Mouse (Mus musculus): ENCODE data around the gene Sez6l. TPM values are rescaled to one million over a fixed set of nuclear protein-coding genes. Genes with fewer than 3 reads are reported as not detected.

The Sez6l gene
- polyA plus RNA-seq, 1 experiment from 2014 or later = 0.82 TPM

GRCm38 (mm10) chr5:112470144-112470543, 106.8 kb downstream of the Sez6l start:
- Histone ChIP-seq H3K36me3 (ENCODE audit: control insufficient read depth, insufficient read depth, low read length) (no peaks in the 10 kb centered on the region), H3K27me3 (replicated peaks; ENCODE audit: control insufficient read depth, insufficient read depth, low read length) (no peaks in the 10 kb centered on the region), H3K9me3 (ENCODE audit: control insufficient read depth, low read length) (no peaks in the 10 kb centered on the region), H3K4me1 (ENCODE audit: control insufficient read depth, insufficient read depth, low read length) (0 out of 2 replicates have a peak, but pooled peaks cover 5% of the 10 kb centered on the region), H3K4me3 (ENCODE audit: low read depth, low read length) (no peak overlapping the region), H3K9ac (ENCODE audit: low read depth, low read length) (no peak overlapping the region), H3K27ac (replicated peaks; ENCODE audit: low read depth, low read length) (no peak overlapping the region), H3K4me2 (ENCODE audit: low read depth, low read length) (no peak overlapping the region)
- peak; percentile 26 for DNase-seq (ENCODE audit: low spot score)
- WGBS = 70% methylated on average over 6 of the region's 6 CpGs
- no peak for ATAC-seq (ENCODE audit: low read depth)

GRCm38 (mm10) chr5:112468986-112469581, 107.9 kb downstream of the Sez6l start:
- Histone ChIP-seq H3K4me2 (ENCODE audit: low read depth, low read length) (no peak overlapping the region), H3K27me3 (replicated peaks; ENCODE audit: control insufficient read depth, insufficient read depth, low read length) (no peaks in the 10 kb centered on the region), H3K4me1 (ENCODE audit: control insufficient read depth, insufficient read depth, low read length) (0 out of 2 replicates have a peak, but pooled peaks cover 5% of the 10 kb centered on the region), H3K9ac (ENCODE audit: low read depth, low read length) (no peak overlapping the region), H3K27ac (replicated peaks; ENCODE audit: low read depth, low read length) (no peak overlapping the region), H3K36me3 (ENCODE audit: control insufficient read depth, insufficient read depth, low read length) (no peaks in the 10 kb centered on the region), H3K9me3 (ENCODE audit: control insufficient read depth, low read length) (no peaks in the 10 kb centered on the region), H3K4me3 (ENCODE audit: low read depth, low read length) (no peak overlapping the region)
- DNase-seq (ENCODE audit: low spot score) (no peak), ATAC-seq (ENCODE audit: low read depth) (no peak)
- WGBS = 83% methylated on average over 4 of the region's 4 CpGs

GRCm38 (mm10) chr5:112466331-112466730, 110.7 kb downstream of the Sez6l start:
- ATAC-seq (ENCODE audit: low read depth) = no peak
- H3K36me3 ChIP-seq (ENCODE audit: control insufficient read depth, insufficient read depth, low read length) = no peaks in the 10 kb centered on the region
- H3K4me2 ChIP-seq (ENCODE audit: low read depth, low read length) = no peak overlapping the region
- H3K27ac ChIP-seq (replicated peaks; ENCODE audit: low read depth, low read length) = no peak overlapping the region
- H3K27me3 ChIP-seq (replicated peaks; ENCODE audit: control insufficient read depth, insufficient read depth, low read length) = no peaks in the 10 kb centered on the region
- WGBS = 42% methylated on average over 6 of the region's 6 CpGs
- H3K4me1 ChIP-seq (ENCODE audit: control insufficient read depth, insufficient read depth, low read length) = 0 out of 2 replicates have a peak, but pooled peaks cover 5% of the 10 kb centered on the region
- H3K4me3 ChIP-seq (ENCODE audit: low read depth, low read length) = no peak overlapping the region
- peak; percentile 65 for DNase-seq (ENCODE audit: low spot score)
- no peaks in the 10 kb centered on the region for H3K9me3 ChIP-seq (ENCODE audit: control insufficient read depth, low read length)
- no peak overlapping the region for H3K9ac ChIP-seq (ENCODE audit: low read depth, low read length)

DNA sequence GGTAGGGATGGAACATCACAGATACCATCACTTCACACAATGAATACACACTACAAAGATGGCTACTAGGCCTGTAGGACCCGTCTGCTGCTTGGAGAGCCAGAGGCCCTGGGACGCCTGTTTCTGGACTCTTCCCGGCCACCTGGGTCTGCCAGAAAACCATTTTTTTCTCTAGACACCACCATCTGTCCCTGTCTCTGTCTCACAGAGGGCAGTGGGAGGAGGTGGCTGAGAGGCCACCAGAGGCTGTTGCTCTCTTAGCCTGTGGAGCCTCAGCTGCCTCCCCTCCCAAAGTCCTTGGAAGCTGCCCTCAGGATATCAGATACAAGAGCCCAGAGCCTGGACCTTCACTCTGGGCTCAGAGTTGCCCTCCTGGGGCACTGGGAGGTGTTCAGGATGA, 117.1 kb downstream of the Sez6l start:
- no peak overlapping the region for H3K4me2 ChIP-seq (ENCODE audit: low read depth, low read length)
- no peak overlapping the region for H3K27ac ChIP-seq (replicated peaks; ENCODE audit: low read depth, low read length)
- ATAC-seq (ENCODE audit: low read depth) (no peak), DNase-seq (ENCODE audit: low spot score) (no peak)
- H3K36me3 ChIP-seq (ENCODE audit: control insufficient read depth, insufficient read depth, low read length) = no peaks in the 10 kb centered on the region
- 67% methylated on average over 3 of the region's 3 CpGs for WGBS
- no peaks in the 10 kb centered on the region for H3K9me3 ChIP-seq (ENCODE audit: control insufficient read depth, low read length)
- no peak overlapping the region for H3K4me3 ChIP-seq (ENCODE audit: low read depth, low read length)
- H3K27me3 ChIP-seq (replicated peaks; ENCODE audit: control insufficient read depth, insufficient read depth, low read length) = no peaks in the 10 kb centered on the region
- no peak overlapping the region for H3K9ac ChIP-seq (ENCODE audit: low read depth, low read length)
- no peaks in the 10 kb centered on the region for H3K4me1 ChIP-seq (ENCODE audit: control insufficient read depth, insufficient read depth, low read length)

DNA sequence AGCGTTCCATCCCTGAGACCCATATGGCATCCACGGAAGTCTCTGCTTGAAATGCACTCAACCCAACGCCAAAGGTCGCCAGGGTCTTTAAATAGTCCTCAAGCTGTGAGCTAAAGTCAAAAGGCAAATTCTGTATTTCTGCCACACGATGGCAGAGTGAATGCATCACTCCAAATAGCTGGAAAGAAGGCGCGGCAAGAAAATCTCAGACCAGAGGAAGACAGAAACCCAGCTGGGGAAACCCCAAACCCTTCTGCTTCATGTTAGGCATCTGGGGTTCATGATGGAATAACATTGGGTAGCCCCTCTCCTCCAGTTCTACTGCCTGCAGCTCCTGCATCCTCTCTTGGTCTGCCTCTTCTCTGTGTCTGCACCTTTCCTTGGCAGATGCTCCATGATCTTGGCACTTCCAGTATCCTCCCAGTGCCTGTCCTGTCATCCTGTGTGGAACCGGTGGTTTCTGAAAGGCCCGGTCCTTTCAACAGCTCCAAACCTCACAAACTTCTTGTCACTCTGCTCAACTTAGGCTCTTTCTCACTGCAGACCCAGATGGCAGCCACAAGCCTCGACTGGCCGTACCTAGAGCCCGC, 121.9 kb downstream of the Sez6l start:
- H3K36me3 ChIP-seq (ENCODE audit: control insufficient read depth, insufficient read depth, low read length) = no peaks in the 10 kb centered on the region
- 59% methylated on average over 12 of the region's 12 CpGs for WGBS
- no peaks in the 10 kb centered on the region for H3K27me3 ChIP-seq (replicated peaks; ENCODE audit: control insufficient read depth, insufficient read depth, low read length)
- H3K9me3 ChIP-seq (ENCODE audit: control insufficient read depth, low read length) = no peaks in the 10 kb centered on the region
- H3K4me1 ChIP-seq (ENCODE audit: control insufficient read depth, insufficient read depth, low read length) = no peaks in the 10 kb centered on the region
- ATAC-seq (ENCODE audit: low read depth) (no peak), DNase-seq (ENCODE audit: low spot score) (no peak)
- no peak overlapping the region for H3K4me2 ChIP-seq (ENCODE audit: low read depth, low read length)
- no peak overlapping the region for H3K9ac ChIP-seq (ENCODE audit: low read depth, low read length)
- H3K4me3 ChIP-seq (ENCODE audit: low read depth, low read length) = no peak overlapping the region
- H3K27ac ChIP-seq (replicated peaks; ENCODE audit: low read depth, low read length) = no peak overlapping the region

GRCm38 (mm10) chr5:112453088-112453487, 123.9 kb downstream of the Sez6l start:
- Histone ChIP-seq H3K4me3 (ENCODE audit: low read depth, low read length) (no peak overlapping the region), H3K27me3 (replicated peaks; ENCODE audit: control insufficient read depth, insufficient read depth, low read length) (no peaks in the 10 kb centered on the region), H3K4me2 (ENCODE audit: low read depth, low read length) (no peak overlapping the region), H3K36me3 (ENCODE audit: control insufficient read depth, insufficient read depth, low read length) (no peaks in the 10 kb centered on the region), H3K27ac (replicated peaks; ENCODE audit: low read depth, low read length) (no peak overlapping the region), H3K9ac (ENCODE audit: low read depth, low read length) (no peak overlapping the region), H3K9me3 (ENCODE audit: control insufficient read depth, low read length) (no peaks in the 10 kb centered on the region), H3K4me1 (ENCODE audit: control insufficient read depth, insufficient read depth, low read length) (no peaks in the 10 kb centered on the region)
- DNase-seq (ENCODE audit: low spot score) (no peak), ATAC-seq (ENCODE audit: low read depth) (no peak)
- 44% methylated on average over 9 of the region's 9 CpGs for WGBS

DNA sequence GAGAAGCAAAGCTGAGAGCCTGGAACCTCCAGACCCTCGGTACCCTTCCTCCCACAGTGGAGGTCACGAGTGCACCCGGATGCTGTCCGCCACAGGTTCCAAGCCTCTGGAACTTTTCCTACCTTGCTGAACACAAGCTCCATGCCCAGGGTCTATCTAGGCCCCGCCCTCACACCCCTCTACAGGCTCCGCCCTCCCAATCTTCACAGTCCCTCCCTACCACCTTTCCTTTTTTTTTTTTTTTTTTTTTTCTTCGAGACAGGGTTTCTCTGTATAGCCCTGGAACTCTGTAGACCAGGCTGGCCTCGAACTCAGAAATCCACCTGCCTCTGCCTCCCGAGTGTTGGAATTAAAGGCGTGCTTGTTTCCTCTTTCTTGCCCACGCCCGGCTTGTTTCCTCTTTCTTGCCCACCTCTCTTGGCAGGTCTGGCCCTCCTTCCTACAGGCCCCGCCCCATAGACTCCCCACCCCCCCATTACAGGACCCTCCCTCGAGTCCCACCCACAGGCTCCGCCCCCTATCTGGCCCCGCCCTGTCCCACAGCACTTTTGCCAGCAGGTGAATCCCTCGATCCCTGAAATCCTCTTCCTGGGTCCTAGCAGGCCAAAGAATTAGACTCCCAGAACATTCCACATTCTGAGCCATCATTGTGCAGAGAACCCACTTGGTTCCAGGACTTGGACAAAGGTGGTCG, 128.1 kb downstream of the Sez6l start, which contains the start of gene Gm6588:
Gm6588 (plus strand) TSS at position 680 of the 694 bp plus-strand sequence.
- DNase-seq (ENCODE audit: low spot score) (no peak), ATAC-seq (ENCODE audit: low read depth) (no peak)
- Histone ChIP-seq H3K4me1 (ENCODE audit: control insufficient read depth, insufficient read depth, low read length) (no peaks in the 10 kb centered on the region), H3K4me3 (ENCODE audit: low read depth, low read length) (no peak within 1 kb of the TSS), H3K27ac (replicated peaks; ENCODE audit: low read depth, low read length) (no peak within 1 kb of the TSS), H3K36me3 (ENCODE audit: control insufficient read depth, insufficient read depth, low read length) (no peaks in the 10 kb centered on the region), H3K27me3 (replicated peaks; ENCODE audit: control insufficient read depth, insufficient read depth, low read length) (no peaks in the 10 kb centered on the region), H3K9me3 (ENCODE audit: control insufficient read depth, low read length) (no peaks in the 10 kb centered on the region), H3K4me2 (ENCODE audit: low read depth, low read length) (no peak within 1 kb of the TSS), H3K9ac (ENCODE audit: low read depth, low read length) (no peak within 1 kb of the TSS)
- 67% methylated on average over 18 of the region's 18 CpGs for WGBS

DNA sequence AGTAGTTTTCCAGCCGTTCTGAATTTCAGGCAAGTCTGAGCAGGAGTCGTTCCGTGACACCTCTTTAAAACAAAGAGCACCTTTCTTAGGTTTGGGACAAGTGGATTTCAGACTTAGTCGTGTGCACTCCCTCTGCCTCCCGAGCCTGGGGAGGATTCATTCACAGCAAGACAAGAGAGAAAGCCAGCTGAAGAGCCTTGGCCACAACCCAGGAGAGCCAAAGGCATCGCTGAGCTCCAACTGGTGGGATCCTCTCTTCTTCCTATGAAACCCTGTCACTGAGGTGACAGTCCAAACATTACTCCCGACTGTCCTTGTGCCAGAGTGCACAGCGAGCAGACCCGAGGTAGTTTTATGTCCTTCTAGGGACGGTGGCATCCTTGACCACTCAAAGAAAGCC, 138.4 kb downstream of the Sez6l start:
- ATAC-seq (ENCODE audit: low read depth) = no peak
- no peaks in the 10 kb centered on the region for H3K9me3 ChIP-seq (ENCODE audit: control insufficient read depth, low read length)
- H3K9ac ChIP-seq (ENCODE audit: low read depth, low read length) = no peak overlapping the region
- H3K4me2 ChIP-seq (ENCODE audit: low read depth, low read length) = no peak overlapping the region
- H3K27me3 ChIP-seq (replicated peaks; ENCODE audit: control insufficient read depth, insufficient read depth, low read length) = peaks cover 3% of the 10 kb centered on the region; the same call in 1 of the 2 replicates
- no peaks in the 10 kb centered on the region for H3K36me3 ChIP-seq (ENCODE audit: control insufficient read depth, insufficient read depth, low read length)
- no peak overlapping the region for H3K4me3 ChIP-seq (ENCODE audit: low read depth, low read length)
- H3K4me1 ChIP-seq (ENCODE audit: control insufficient read depth, insufficient read depth, low read length) = no peaks in the 10 kb centered on the region
- DNase-seq (ENCODE audit: low spot score) = no peak
- WGBS = 47% methylated on average over 10 of the region's 10 CpGs
- no peak overlapping the region for H3K27ac ChIP-seq (replicated peaks; ENCODE audit: low read depth, low read length)
